Mouse (Mus musculus) frontal cortex, postnatal 25 days (tissue): ENCODE data around the gene Pdyn.

Experiments used
- DNase-seq, 2 experiments: peaks; one replicate each; pipeline ENCODE4 v3.0.0; 2022; ENCODE audit warnings: low spot score in 2 of 2

Pdyn gene

DNA sequence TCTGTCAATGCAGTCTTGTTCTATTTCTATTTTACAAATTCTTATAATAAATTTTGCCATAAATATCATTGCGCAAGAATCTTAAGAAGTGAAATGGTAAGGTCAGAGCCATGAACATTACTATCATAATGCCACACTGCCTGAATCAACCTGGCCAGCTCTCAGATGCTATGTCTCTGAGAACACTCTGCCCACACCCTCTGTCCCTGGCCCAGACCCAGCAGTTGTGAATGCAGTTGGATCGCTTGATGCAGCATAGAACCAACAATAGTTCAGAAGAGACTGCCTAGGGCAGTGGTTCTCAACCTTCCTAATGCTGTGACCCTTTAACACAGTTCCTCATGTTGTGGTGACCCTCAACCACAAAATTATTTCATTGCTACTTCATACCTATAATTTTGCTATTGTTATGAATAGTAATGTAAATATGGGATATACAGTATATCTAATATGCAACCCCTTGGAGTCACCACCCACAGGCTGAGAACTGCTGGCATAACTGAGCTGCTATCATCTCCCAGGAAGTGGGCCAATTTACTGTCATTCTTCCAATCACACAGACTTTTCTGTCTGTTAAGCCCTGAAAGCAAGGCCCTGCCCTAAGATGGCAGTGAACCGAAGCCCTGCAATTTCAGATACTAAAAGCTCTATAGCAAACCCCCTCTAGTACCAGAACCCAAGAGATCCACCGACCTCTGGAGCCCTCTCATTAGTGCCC is 45.3 kb downstream of the Pdyn start:
- DNase-seq, result no peak

DNA sequence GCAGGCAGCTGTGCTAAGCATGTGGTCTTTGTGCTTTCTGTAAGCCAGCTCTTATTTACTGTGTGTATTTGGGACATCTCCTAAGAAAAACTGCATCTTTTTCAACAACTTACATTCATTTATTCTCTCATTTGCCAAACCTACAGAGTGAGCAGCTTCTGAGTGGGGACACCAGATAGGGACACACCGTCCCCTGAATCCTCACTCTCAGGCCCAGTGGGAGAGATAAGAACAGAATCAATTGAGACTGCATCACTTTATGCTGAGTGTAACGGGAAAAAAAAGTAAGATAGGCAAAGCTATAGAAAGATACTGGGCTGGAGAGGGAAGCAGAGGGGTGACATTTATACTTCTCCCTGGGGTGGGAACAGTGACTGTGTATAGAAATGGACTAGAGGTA is 46.0 kb downstream of the Pdyn start:
- no peak for DNase-seq

GRCm38 (mm10) chr2:129652616-129653015 is 47.0 kb downstream of the Pdyn start:
- DNase-seq, result no peak
